Mouse (Mus musculus) induced T-regulatory cell, adult 2 months (primary cell): ENCODE measurements around the gene Ppfia3.
"Not testable (repeated sequence)": the region's sequence is repeated elsewhere in the genome, so short reads cannot be mapped to it uniquely, and the experiment has no call there.

ENCODE experiments used
- DNase-seq: peaks from one replicate; pipeline ENCODE4 v3.0.0-alpha.2; 2012; ENCODE audit warnings: low read depth

The Ppfia3 gene

GRCm38 (mm10) chr7:45366652-45367019 is at the start of gene Ppfia3:
Gene Ppfia3, minus strand, starts transcription at chr7:45367019.
- no peak for DNase-seq

- peak; percentile 70 for DNase-seq
Measured at GRCm38 (mm10) chr7:45415636-45416035, 48.8 kb upstream of the Ppfia3 start.

- peak; percentile 44 for DNase-seq
Measured at GRCm38 (mm10) chr7:45414740-45415224, 48.0 kb upstream of the Ppfia3 start.

DNA sequence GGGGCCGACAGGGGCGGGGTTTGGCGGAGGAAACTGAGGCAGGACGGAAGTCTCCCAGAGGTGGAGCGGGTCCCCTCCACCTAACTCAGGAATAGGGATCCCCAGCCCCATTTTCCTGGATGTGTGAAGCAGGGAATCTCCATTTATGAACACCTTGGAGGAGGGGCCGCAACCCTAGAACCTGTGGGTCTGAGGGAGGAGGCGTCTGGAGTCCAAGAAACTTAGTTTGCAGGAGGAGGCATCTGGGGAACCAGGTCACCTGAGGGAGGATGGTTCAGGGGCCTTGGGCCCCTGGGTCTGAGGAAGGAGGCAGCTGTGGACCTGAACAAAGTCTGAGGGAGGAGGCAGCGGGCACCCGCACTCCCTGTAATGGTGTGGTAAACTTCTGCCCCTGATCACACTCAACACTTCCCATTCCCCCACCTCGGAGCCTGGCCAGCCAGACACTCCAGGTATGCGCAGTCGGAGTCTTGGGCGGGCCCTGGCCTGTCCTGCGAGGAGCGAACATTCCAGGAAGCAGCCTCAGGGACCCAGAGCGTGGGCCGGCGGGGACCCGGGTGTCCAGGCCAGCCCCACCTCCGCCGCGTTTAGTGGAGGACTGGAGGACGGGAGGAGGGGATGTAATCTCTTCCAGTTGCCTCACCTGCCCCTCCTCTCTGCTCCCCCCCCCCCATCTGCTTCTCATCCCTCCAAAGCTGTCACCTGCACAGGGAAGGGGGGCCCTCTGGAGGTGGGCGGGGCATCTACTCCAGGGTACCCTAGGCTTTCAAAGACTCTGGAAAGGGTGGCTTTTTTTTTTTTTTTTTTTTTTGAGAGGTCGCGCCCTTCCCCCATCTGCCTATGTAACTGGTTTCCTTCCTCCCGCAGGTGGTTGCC is 47.3 kb upstream of the Ppfia3 start:
- peak; percentile 52 for DNase-seq

- DNase-seq, result no peak
Measured at GRCm38 (mm10) chr7:45413113-45413863, 46.5 kb upstream of the Ppfia3 start, which contains the start of gene Ntf5. Gene Ntf5, plus strand, starts transcription at chr7:45413695.

- DNase-seq, result no peak
Measured at GRCm38 (mm10) chr7:45412421-45412820, 45.6 kb upstream of the Ppfia3 start.

GRCm38 (mm10) chr7:45409497-45410163 is 42.8 kb upstream of the Ppfia3 start:
- no peak for DNase-seq

DNA sequence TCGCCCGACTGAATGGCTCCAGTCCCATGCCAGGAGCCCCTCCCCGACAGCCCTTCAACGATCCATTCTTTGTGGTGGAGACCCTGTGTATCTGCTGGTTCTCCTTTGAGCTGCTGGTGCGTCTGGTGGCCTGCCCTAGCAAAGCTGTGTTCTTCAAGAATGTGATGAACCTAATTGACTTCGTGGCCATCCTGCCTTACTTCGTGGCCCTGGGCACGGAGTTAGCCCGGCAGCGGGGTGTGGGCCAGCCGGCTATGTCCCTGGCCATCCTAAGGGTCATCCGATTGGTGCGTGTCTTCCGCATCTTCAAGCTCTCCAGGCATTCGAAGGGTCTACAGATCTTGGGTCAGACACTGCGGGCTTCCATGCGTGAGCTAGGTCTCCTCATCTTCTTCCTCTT is 42.1 kb upstream of the Ppfia3 start:
- no peak for DNase-seq

DNA sequence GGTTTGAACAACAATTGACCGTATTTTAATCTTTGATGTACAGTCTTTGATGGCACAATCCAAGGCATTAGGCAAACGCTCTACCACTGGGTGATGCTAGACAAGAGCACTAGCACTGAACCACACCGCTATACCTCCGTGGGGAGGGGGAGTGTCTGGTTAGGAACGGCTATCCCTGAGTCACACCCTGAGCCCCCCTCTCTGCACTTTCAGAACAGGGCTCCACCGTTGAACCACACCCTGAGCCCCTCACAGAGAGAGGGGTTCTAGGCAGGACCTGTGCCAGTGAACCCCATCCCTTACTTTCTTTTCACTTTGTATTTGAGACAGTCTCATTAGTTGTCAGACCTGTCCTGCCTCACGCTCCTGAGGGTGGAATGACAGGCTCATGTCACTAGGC is 41.5 kb upstream of the Ppfia3 start:
- no peak for DNase-seq

- DNase-seq, result no peak
Measured at GRCm38 (mm10) chr7:45407836-45408235, 41.0 kb upstream of the Ppfia3 start.

- DNase-seq, result peak; percentile 43
Measured at GRCm38 (mm10) chr7:45406157-45407156, 39.6 kb upstream of the Ppfia3 start.

DNA sequence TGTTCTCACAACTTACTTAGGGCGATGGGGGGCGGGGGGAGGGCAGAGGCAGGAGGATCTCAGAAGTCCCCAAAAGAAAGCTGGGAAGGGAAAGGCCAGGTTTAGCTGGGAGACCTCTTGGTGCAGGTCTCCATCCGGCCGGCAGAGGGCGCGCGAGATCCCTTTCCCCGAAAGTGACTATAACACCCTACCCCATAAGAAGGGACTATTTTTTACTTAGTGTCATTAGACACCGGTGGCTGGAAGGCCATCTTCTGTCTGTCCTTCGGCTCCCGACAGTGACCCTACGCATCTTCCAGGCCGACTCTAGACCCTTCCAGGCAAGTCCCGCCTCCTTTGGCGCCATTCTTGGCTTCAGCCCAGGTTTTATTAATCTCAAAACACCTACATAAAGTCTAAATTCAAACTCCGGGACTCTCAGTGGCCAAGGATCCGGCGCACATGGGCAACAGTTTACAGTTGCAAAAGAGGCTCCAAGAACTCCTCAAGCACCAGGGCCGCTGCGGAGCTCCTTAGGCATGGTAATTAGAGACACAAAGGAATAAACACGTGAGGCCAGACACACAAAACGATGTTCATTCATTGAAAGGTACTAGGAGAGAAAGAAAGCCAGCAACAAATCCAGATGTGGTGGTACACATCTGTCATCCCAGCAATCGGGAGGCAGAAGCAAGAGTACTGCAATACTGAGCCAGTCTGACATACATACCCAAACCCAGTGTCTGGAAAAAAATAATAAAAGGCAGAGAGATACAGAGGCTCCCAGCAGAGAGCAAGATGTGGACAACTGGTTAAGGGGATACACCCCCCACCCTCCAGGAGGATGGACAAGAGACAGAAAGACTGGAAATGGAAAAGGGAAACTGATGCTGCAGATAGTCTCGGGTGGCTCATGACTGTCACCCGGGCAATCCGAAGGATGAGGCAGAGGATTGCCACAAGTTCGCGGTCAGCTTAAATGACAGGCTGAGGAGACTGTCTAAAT is 38.6 kb upstream of the Ppfia3 start, which contains the start of gene Kcna7:
Gene Kcna7, plus strand, starts transcription at position 563 of the 985 bp plus-strand sequence.
- peak; percentile 70 for DNase-seq

- peak; percentile 89 for DNase-seq
Measured at GRCm38 (mm10) chr7:45403532-45404261, 36.9 kb upstream of the Ppfia3 start.

DNA sequence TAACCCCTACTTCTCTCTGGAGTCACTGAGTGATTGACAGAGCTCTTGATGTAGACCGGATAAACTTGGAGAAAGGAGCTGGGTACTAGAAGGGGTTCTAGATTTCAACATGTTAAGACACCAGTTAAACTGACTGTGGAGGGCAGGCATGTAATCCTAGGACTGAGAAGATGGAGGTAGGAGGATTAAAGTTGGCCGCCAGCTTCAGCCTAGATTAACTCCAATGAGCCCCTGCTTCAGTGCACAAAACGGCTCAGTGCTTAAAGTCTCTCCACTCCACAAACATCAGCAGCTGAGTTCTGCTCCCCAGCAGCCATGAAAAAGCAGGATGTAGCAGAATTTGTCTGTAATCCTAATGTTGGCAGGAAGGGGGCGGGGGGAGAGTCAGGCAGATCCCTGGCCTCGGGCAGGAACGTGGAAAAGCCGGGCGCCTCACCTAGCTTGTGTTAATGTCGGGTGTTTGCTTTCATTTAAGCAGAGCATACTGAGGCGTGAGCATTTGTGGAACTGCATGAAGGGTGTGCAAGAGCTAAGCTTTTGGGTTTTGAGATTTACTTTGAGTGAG is 34.8 kb upstream of the Ppfia3 start:
- no peak for DNase-seq

GRCm38 (mm10) chr7:45396787-45397186 is 30.0 kb upstream of the Ppfia3 start:
- DNase-seq, result no peak

DNA sequence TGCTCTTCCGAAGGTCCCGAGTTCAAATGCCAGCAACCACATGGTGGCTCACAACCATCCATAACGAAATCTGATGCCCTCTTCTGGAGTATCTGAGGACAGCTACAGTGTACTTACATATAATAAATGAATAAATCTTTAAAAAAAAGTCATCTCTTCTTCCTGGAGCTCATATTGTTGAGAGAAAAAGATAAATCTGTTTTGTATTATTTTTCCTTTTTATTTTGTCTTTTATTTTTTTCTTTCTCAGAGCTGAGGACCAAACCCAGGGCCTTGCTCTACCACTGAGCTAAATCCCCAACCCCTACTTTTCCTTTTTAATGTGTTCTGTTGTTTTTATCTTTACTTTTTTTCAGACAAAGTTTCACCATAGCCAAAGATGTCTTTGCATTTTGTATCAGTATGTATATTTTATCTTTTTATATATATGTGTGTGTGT is 29.5 kb upstream of the Ppfia3 start:
- not testable (repeated sequence) for DNase-seq

GRCm38 (mm10) chr7:45395578-45396336 is 28.9 kb upstream of the Ppfia3 start, which contains the start of gene Snrnp70:
Gene Snrnp70, minus strand, starts transcription at chr7:45395742.
- DNase-seq, result peak; percentile 100

- no peak for DNase-seq
Measured at GRCm38 (mm10) chr7:45395129-45395541, 28.3 kb upstream of the Ppfia3 start.
